Mouse (Mus musculus) embryo, embryonic 11 days (tissue): ENCODE data around the gene Ate1.
"Not testable (repeated sequence)": the region's sequence is repeated elsewhere in the genome, so short reads cannot be mapped to it uniquely, and the experiment has no call there.

Experiments
- DNase-seq: peaks from one replicate; pipeline ENCODE4 v3.0.0-alpha.2; 2015

Gene Ate1

GRCm38 (mm10) chr7:130520049-130520425 is at the start of gene Ate1:
TSS of gene Ate1 (minus strand) at chr7:130520369.
- no peak for DNase-seq

- DNase-seq: no peak
These were observed 48.7 kb upstream of the Ate1 start for GRCm38 (mm10) chr7:130568783-130569436.

GRCm38 (mm10) chr7:130564596-130564995 is 44.4 kb upstream of the Ate1 start:
- DNase-seq: no peak

DNA sequence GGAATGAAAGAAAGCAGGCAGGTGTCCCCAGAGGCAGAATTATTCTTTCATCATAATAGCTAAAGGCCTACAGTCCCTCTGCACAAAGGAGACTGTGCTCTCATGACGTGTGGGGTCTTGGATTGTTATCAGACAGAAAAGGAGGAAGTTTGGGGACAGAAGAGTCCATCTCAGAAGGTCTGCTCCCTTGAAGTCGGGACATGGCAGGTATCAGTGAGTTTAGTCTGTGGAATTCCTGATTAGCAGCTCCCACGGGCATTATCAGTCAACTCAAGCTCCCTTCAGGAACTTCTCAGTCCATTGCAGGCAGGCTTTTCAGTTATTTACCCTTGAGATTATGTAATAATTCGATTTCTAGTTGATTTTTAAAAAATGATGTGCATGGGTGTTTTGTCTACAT is 43.7 kb upstream of the Ate1 start:
- no peak for DNase-seq

DNA sequence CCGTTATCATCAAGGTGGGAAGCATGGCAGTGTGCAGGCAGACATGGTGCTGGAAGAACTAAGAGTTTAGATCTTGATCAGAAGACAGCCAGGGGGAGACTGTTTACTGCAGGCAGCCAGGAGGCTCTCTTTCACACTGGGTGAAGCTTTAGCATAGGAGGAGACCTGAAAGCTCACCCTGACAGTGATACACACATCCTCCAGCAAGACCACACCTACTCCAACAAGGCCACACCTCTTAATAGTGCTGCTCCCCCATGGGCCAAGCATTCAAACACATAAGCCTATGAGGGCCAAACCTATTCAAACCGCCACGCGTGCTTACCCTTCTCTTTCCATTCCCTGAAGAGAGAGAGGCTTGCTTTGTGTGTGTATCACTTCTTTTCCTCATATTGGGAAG is 43.1 kb upstream of the Ate1 start:
- DNase-seq: no peak

- DNase-seq: no peak
These were observed 40.8 kb upstream of the Ate1 start for GRCm38 (mm10) chr7:130560933-130561332.

GRCm38 (mm10) chr7:130558592-130558991 is 38.4 kb upstream of the Ate1 start:
- no peak for DNase-seq

GRCm38 (mm10) chr7:130555597-130555996 is 35.4 kb upstream of the Ate1 start:
- DNase-seq: no peak

- no peak for DNase-seq
These were observed 33.2 kb upstream of the Ate1 start for GRCm38 (mm10) chr7:130553321-130553720.

DNA sequence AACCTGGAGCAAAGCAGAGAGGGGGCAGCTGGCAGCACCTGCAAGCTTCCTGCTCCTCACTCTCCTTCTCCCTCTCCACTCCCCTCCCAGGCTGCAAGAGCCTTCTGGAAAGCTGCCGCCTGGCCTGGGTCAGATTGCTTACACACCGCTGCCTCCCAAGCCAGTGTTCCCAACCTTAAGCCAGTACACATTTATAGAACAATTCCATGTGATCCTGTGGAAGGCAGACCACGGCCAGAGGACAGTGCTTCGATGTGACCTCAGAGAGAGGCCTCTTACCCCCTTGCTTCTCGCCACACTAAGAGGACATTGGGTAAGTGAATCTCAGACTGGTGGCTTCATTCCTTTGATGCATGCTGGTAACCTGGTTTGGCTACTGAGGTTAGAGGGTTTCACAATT is 32.6 kb upstream of the Ate1 start:
- DNase-seq: no peak

DNA sequence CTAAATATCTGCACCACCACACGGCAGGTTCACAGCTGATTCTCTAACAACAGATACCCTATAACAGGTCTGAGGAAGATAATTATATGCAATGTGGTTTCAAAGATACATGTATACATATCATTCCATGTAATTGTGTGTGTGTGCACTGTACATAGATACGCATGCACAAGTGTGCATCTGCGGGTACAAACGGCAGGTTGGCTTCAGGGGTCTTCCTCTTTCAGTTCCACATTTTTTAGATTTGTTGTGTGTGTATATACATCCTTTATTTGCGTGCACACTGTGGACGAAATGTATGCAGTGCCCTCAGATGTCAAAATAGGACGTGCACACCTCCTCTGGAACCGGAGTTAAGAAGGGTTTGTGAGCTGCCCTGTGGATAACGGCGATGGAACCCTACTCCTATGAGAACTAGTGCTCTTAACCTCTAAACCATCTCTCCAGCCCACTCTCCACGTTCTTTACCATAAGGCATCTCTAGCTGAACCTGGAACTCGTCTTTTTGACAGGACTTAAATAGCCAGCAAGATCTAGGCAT is 27.5 kb upstream of the Ate1 start:
- DNase-seq: no peak

GRCm38 (mm10) chr7:130546791-130547484 is 26.8 kb upstream of the Ate1 start:
- DNase-seq: peak; percentile 95

DNA sequence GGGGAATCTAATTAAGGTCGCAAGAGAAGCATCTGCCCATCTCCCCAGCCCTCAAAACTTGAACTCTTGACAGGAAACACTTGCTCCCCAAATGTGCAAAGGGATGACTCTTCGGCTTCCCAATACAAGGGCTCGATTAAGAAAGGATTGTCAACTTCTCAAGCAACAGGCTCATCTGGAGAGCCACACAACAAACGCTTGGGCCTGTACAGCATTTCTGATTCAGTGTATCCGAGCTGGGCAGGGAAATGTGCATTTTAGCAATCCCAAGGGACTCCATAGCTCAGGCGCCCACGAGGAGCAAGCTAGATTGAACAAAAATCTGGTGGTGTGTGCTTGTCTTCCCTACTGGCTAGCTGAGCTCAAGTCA is 26.2 kb upstream of the Ate1 start:
- no peak for DNase-seq

GRCm38 (mm10) chr7:130545893-130546292 is 25.7 kb upstream of the Ate1 start:
- DNase-seq: no peak

DNA sequence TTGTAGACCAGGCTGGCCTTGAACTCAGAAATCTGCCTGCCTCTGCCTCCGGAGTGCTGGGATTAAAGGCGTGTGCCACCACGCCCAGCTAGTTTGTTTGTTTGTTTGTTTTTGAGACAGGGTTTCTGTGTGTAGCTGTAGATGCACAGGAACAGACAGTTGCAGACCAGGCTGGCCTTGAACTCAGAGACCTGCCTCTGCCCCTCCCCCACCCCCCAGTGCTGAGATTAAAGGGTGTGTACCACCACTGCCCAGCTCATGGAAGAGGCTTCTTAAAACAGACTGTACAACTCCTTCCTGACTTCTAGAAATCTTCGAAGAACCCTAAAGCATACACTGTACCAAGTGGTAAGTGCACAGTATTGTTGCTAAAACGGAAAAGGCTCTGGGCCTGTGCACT is 25.2 kb upstream of the Ate1 start:
- no peak for DNase-seq

DNA sequence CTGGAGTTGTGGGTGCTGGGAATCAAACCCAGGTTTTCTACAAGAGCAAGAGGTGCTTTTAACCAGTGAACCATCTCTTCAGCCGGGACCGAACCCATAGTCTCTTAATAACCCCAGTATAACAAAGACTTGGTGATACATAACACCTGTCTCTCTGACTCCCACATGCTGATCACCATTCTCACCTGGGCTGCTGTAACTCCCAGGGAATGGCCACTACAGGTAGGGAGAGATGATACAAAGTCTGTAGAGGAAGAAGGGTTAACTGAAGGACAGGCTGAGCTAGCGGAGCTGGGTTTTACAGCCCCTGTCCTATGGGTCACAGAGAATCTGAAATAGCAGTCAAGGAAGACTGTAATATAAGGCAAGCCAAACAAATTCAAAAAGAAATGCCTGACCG is 23.0 kb upstream of the Ate1 start:
- DNase-seq: no peak

DNA sequence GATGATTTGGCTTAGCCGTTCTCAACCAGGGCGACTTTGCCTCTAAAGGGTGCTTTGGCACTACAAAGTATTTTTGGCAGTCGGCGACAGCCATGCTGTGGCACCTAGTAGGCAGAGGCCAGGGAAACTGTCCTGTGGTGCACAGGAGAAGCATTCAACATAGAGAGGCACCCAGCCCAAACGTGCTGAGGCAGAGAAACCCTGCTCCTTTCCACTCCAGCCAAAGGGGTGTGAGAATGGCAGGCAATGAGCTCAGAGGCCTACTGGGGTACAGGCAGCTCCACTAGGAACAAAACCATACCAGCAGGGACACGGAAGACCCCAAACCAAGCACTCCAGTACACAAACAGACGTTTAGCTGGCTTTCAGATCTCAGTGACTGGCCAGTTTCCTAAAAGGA is 20.0 kb upstream of the Ate1 start:
- no peak for DNase-seq

- no peak for DNase-seq
These were observed 16.9 kb upstream of the Ate1 start for GRCm38 (mm10) chr7:130537068-130537467.

GRCm38 (mm10) chr7:130535174-130535573 is 15.0 kb upstream of the Ate1 start:
- DNase-seq: no peak

GRCm38 (mm10) chr7:130533316-130534260 is 13.4 kb upstream of the Ate1 start:
- peak; percentile 84 for DNase-seq

DNA sequence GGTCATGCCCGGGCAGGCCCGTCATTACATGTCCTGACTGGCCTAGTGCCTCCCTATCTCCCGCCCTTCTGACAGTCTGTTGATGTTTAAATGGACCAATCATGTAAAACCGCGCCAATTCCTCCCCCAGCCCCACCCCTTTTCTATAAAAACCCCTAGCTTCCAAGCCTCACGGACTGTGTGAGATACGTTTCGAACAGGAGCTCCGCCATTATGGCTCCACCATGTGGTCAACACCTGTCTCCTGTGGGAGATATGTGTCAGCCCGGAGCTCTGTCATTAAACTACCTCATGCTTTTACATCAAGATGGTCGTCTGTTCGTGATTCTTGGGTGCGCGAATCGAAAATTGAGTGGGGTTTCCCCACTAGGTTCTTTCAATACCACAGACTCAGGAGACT is 11.0 kb upstream of the Ate1 start:
- not testable (repeated sequence) for DNase-seq

DNA sequence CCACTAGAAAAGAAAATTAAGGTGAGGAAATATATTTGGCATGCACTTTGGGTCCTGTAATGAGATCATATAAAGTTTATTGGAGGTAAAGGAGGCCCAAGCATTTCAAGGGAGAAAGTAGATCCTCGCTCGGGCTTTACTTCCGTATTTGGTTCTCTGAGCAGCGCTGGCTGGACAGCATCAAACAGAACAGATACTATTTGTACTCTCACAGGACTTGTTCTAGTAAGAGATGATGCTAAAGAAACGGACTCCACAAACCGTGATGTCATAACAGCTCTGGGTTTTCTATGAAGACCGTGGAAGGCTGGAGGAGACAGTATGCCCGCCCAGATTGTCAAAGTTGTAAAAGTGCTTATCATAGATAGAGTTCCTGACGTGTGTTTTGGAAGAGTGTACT is 7.1 kb upstream of the Ate1 start:
- no peak for DNase-seq

- no peak for DNase-seq
These were observed 3.3 kb upstream of the Ate1 start for GRCm38 (mm10) chr7:130523451-130523850.
